Mouse (Mus musculus) CH12.LX (cell line): ENCODE results near the gene Atp5g3. TPM values are rescaled to one million over a fixed set of nuclear protein-coding genes. Genes with fewer than 3 reads are reported as not detected.
A peak's percentile ranks its signal among the peaks of the same experiment; 100 is the strongest.

ENCODE experiments used
- DNase-seq: peaks from one replicate; pipeline ENCODE4 v3.0.0-alpha.2; 2013; ENCODE audit errors: extremely low read depth
- H3K27ac ChIP-seq: 2 replicates; pipeline ENCODE4 v1.5.1; 2012; ENCODE audit warnings: low read depth, mild to moderate bottlenecking, control low read depth, moderate library complexity; ENCODE audit not compliant: insufficient read depth
- H3K27me3 ChIP-seq: replicated peaks from 2 replicates; pipeline ENCODE3; 2012; ENCODE audit warnings: inconsistent platforms
- H3K36me3 ChIP-seq, 2 experiments: replicated peaks in 1 of 2; 2 replicates each; pipeline versions ENCODE3 to v1.6.1; 2012; ENCODE audit warnings: inconsistent platforms in 1 of 2, low read length in 1 of 2, mild to moderate bottlenecking in 1 of 2, mixed read lengths in 1 of 2, moderate library complexity in 1 of 2; ENCODE audit not compliant: control insufficient read depth in 1 of 2, insufficient read depth in 1 of 2
- H3K4me1 ChIP-seq, 2 experiments: 2 replicates each; pipeline ENCODE4 v1.6.1; 2012; ENCODE audit warnings: inconsistent platforms in 1 of 2, moderate library complexity in 1 of 2; ENCODE audit not compliant: insufficient read depth in 2 of 2, control insufficient read depth in 1 of 2
- H3K4me2 ChIP-seq: 2 replicates; pipeline ENCODE4 v1.6.1; 2012; ENCODE audit warnings: low read depth, mild to moderate bottlenecking, control low read depth; ENCODE audit not compliant: poor library complexity, insufficient read depth, severe bottlenecking
- H3K4me3 ChIP-seq, 3 experiments: fragments of 150-350 bp in 1 of 3; sonication (generic) in 1 of 3; replicated peaks in 1 of 3; 2 replicates each; pipeline versions ENCODE3 to v1.5.1; 2011 to 2012; ENCODE audit warnings: low read depth in 2 of 3, low read length in 2 of 3, mild to moderate bottlenecking in 2 of 3, moderate library complexity in 2 of 3, control low read depth in 1 of 3, improper control_type of control experiment in 1 of 3, inconsistent platforms in 1 of 3, mixed read lengths in 1 of 3; ENCODE audit not compliant: poor library complexity in 1 of 3
- H3K79me2 ChIP-seq: replicated peaks from 2 replicates; pipeline ENCODE4 v1.6.1; 2012; ENCODE audit warnings: mild to moderate bottlenecking, moderate library complexity; ENCODE audit not compliant: control insufficient read depth, poor library complexity, insufficient read depth, severe bottlenecking; ENCODE audit errors: extremely low read depth
- H3K9ac ChIP-seq: 2 replicates; pipeline ENCODE4 v1.6.1; 2012; ENCODE audit warnings: low read depth, mild to moderate bottlenecking, control low read depth, moderate library complexity; ENCODE audit not compliant: insufficient read depth
- H3K9me3 ChIP-seq: replicated peaks from 2 replicates; pipeline ENCODE3; 2012; ENCODE audit warnings: low read length, inconsistent platforms, mixed read lengths
- CTCF ChIP-seq, 2 experiments: IDR thresholded peaks in 1 of 2; conservative IDR thresholded peaks in 1 of 2; 2 replicates each; pipeline ENCODE4 v1.5.1; 2011 to 2012; ENCODE audit warnings: low read depth in 2 of 2, low read length in 2 of 2, improper control_type of control experiment in 1 of 2, inconsistent platforms in 1 of 2, mild to moderate bottlenecking in 1 of 2, moderate library complexity in 1 of 2
- E2F4 ChIP-seq: IDR thresholded peaks from 2 replicates; pipeline ENCODE4 v1.6.1; 2011; ENCODE audit warnings: low read depth, low read length, improper control_type of control experiment; ENCODE audit not compliant: insufficient replicate concordance
- EP300 ChIP-seq: IDR thresholded peaks from 2 replicates; pipeline ENCODE4 v1.6.1; 2011; ENCODE audit warnings: low read length, improper control_type of control experiment
- JUN ChIP-seq: IDR thresholded peaks from 2 replicates; pipeline ENCODE4 v1.6.1; 2011; ENCODE audit warnings: low read depth, mild to moderate bottlenecking, low read length, improper control_type of control experiment, moderate library complexity; ENCODE audit not compliant: insufficient read depth
- MXI1 ChIP-seq: IDR thresholded peaks from 2 replicates; pipeline ENCODE4 v1.6.1; 2011; ENCODE audit warnings: mild to moderate bottlenecking, low read depth, low read length, improper control_type of control experiment
- NRF1 ChIP-seq: IDR thresholded peaks from 2 replicates; pipeline ENCODE4 v1.6.1; 2014; ENCODE audit warnings: low read depth, mild to moderate bottlenecking, inconsistent platforms, low read length, improper control_type of control experiment, moderate library complexity
- PAX5 ChIP-seq: IDR thresholded peaks from 2 replicates; pipeline ENCODE4 v1.6.1; 2012; ENCODE audit warnings: low read length, inconsistent platforms, mixed read lengths
- RAD21 ChIP-seq: IDR thresholded peaks from 2 replicates; pipeline ENCODE4 v1.6.1; 2011; ENCODE audit warnings: low read depth, mild to moderate bottlenecking, low read length, improper control_type of control experiment, moderate library complexity
- RCOR1 ChIP-seq: conservative IDR thresholded peaks from 2 replicates; pipeline ENCODE4 v1.6.1; 2012; ENCODE audit warnings: low read depth, mild to moderate bottlenecking, inconsistent platforms, low read length, improper control_type of control experiment
- SIN3A ChIP-seq: IDR thresholded peaks from 2 replicates; pipeline ENCODE4 v1.6.1; 2012; ENCODE audit warnings: low read length, improper control_type of control experiment, inconsistent platforms
- SMC3 ChIP-seq: IDR thresholded peaks from 2 replicates; pipeline ENCODE4 v1.6.1; 2011; ENCODE audit warnings: low read depth, low read length, improper control_type of control experiment
- TCF12 ChIP-seq: IDR thresholded peaks from 2 replicates; pipeline ENCODE4 v1.6.1; 2014; ENCODE audit warnings: low read depth, mild to moderate bottlenecking, inconsistent platforms, low read length, improper control_type of control experiment
- ZKSCAN1 ChIP-seq: IDR thresholded peaks from 2 replicates; pipeline ENCODE4 v1.6.1; 2012; ENCODE audit warnings: low read depth, inconsistent platforms, low read length, improper control_type of control experiment, borderline replicate concordance
- ZMIZ1 ChIP-seq: IDR thresholded peaks from 2 replicates; pipeline ENCODE4 v1.6.1; 2012; ENCODE audit warnings: low read depth, mild to moderate bottlenecking, inconsistent platforms, low read length, improper control_type of control experiment
- ZNF384 ChIP-seq: IDR thresholded peaks from 2 replicates; pipeline ENCODE4 v1.6.1; 2012; ENCODE audit warnings: low read depth, low read length, improper control_type of control experiment, inconsistent platforms
- dilution Hi-C: fragments of 300-500 bp; cut with MboI; formaldehyde crosslinking; loops from 2 replicates; pipeline ENCODE4 v1.14.3; 2020; ENCODE audit warnings: low sequenced_read_pairs; ENCODE audit not compliant: extremely low pct_unique_long_range_greater_than_20kb, extremely low pct_ligation_motif_present
- in situ Hi-C: fragments of 300-500 bp; cut with MboI; formaldehyde crosslinking; loops from 3 replicates; pipeline ENCODE4 v1.14.3; 2019; ENCODE audit warnings: low sequenced_read_pairs, low pct_ligation_motif_present, low pct_unique_long_range_greater_than_20kb, mixed read lengths
- polyA plus RNA-seq: library from polyadenylated mRNA; unstranded; fragments of >175 nt; gene quantifications from 2 replicates; pipeline ENCODE4 v1.2.1, GENCODE M21; 2012; ENCODE audit warnings: low read depth; ENCODE audit not compliant: insufficient read length
- total RNA-seq, 2 experiments: library from RNA; depleted of rRNA; stranded (reverse); fragments of 300-350 nt in 1 of 2; fragments of >200 nt in 1 of 2; gene quantifications; 2 replicates each; pipeline ENCODE4 v1.2.3; 2012 to 2014

Gene Atp5g3
- total and polyA plus RNA-seq, 3 experiments: 316 to 453 (median 427) TPM

- peaks cover 4 to 12% of the 10 kb centered on the region in 2 experiments for H3K4me1 ChIP-seq
- no peak overlapping the region for H3K4me2 ChIP-seq
- H3K27me3 ChIP-seq: no peaks in the 10 kb centered on the region
- no peak for DNase-seq
- no peaks in the 10 kb centered on the region for H3K36me3 ChIP-seq
- H3K9ac ChIP-seq: no peak overlapping the region
- H3K9me3 ChIP-seq: peaks cover 3% of the 10 kb centered on the region
- TF ChIP-seq PAX5 (no peak), SMC3 (no peak)
- in situ Hi-C loops (no loop called here), dilution Hi-C loops (no loop called here)
- H3K79me2 ChIP-seq: no peaks in the 10 kb centered on the region
- no peak overlapping the region for H3K27ac ChIP-seq
- H3K4me3 ChIP-seq: no peak overlapping the region
Observed at GRCm38 (mm10) chr2:73927711-73928110, 16.6 kb upstream of the Atp5g3 start.

- no peak for DNase-seq
- Histone ChIP-seq H3K9me3 (no peaks in the 10 kb centered on the region), H3K4me3 (no peak overlapping the region), H3K27ac (no peak overlapping the region), H3K4me1 (peaks cover 4 to 15% of the 10 kb centered on the region in 2 experiments), H3K36me3 (no peaks in the 10 kb centered on the region), H3K4me2 (no peak overlapping the region), H3K9ac (no peak overlapping the region), H3K27me3 (no peaks in the 10 kb centered on the region), H3K79me2 (no peaks in the 10 kb centered on the region)
- dilution Hi-C loops (no loop called here), in situ Hi-C loops (no loop called here)
- TF ChIP-seq MXI1: no peak
- 0 out of 4 replicates have a peak, but pooled peaks of 1 of the 2 experiments have one; percentile 2 for TF ChIP-seq CTCF (conservative IDR thresholded peaks at IDR 0.05 in 1 of 2, IDR thresholded peaks at IDR 0.05 in 1 of 2; ENCODE audit: low read depth in 2 of 2, low read length in 2 of 2)
Observed at GRCm38 (mm10) chr2:73925539-73925938, 14.4 kb upstream of the Atp5g3 start.

GRCm38 (mm10) chr2:73925089-73925488, 14.0 kb upstream of the Atp5g3 start:
- Histone ChIP-seq H3K4me1 (peaks cover 4 to 15% of the 10 kb centered on the region in 2 experiments), H3K4me2 (no peak overlapping the region), H3K27me3 (no peaks in the 10 kb centered on the region), H3K9me3 (no peaks in the 10 kb centered on the region), H3K36me3 (no peaks in the 10 kb centered on the region), H3K79me2 (no peaks in the 10 kb centered on the region), H3K27ac (no peak overlapping the region), H3K9ac (no peak overlapping the region), H3K4me3 (no peak overlapping the region)
- in situ Hi-C loops (no loop called here), dilution Hi-C loops (no loop called here)
- peak; percentile 73 for TF ChIP-seq RAD21
- no peak for TF ChIP-seq ZNF384
- no peak for TF ChIP-seq TCF12
- TF ChIP-seq E2F4: no peak
- no peak for TF ChIP-seq ZKSCAN1
- no peak for TF ChIP-seq JUN
- no peak for TF ChIP-seq NRF1
- peak; percentile 62 for TF ChIP-seq SMC3
- TF ChIP-seq CTCF (conservative IDR thresholded peaks at IDR 0.05 in 1 of 2, IDR thresholded peaks at IDR 0.05 in 1 of 2; ENCODE audit: low read depth in 2 of 2, low read length in 2 of 2): peak; percentile 10 to 72; a peak in 2 of 4 replicates
- TF ChIP-seq EP300: no peak
- no peak for TF ChIP-seq ZMIZ1
- TF ChIP-seq RCOR1: no peak
- TF ChIP-seq SIN3A: no peak
- no peak for TF ChIP-seq PAX5
- peak; percentile 40 for DNase-seq
